Mouse (Mus musculus) regulatory T cell (primary cell): ENCODE data around the gene Top2a.

Source experiments
- in situ Hi-C: fragments of 300-600 bp; cut with MboI, MseI; formaldehyde crosslinking; loops from one replicate; pipeline ENCODE4 v1.15.1; 2025; ENCODE audit warnings: high pct_unique_total_duplicates

Top2a gene

GRCm38 (mm10) chr11:98990866-98991265, 33.1 kb downstream of the Top2a start:
- in situ Hi-C loops = no loop called here

DNA sequence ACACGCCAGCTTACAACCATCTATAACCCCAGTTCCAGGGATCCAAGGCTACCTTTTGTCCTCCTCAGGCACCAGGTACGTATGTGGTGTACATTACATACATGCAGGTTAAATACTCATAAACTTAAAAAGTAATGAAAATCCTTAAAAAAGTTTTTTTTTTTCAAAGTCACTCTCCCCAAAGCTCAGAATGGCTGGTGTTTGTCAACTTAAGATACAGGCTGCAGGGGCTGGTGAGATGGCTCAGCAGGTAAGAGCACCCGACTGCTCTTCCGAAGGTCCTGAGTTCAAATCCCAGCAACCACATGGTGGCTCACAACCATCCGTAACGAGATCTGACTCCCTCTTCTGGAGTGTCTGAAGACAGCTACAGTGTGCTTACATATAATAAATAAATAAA, 35.7 kb downstream of the Top2a start:
- in situ Hi-C loops = loop anchor here (10.0 kb wide), 1 partner anchor 1507 kb away; no protein-coding TSS in a partner anchor

DNA sequence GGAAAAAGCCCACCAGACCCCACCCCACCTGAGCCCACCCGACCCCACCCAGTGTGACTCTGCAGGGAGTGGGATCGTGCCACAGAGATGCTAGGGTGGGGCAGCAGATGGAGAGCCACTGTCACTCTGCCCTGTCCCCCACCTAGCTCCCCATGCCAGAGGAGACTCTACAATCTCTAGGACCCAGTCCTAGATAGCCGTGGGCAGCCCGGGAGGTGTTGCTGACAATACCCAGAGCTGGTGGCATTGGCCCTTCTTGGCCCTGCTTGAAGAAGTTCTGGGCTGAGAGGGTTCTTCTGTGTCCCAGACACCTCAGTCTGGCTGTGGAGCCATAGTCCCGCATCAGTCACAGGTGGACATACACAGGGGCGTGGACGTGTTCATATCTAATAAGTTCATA, 38.4 kb downstream of the Top2a start:
- in situ Hi-C loops = loop anchor here (10.0 kb wide), 1 partner anchor 1509 kb away; no protein-coding TSS in a partner anchor

DNA sequence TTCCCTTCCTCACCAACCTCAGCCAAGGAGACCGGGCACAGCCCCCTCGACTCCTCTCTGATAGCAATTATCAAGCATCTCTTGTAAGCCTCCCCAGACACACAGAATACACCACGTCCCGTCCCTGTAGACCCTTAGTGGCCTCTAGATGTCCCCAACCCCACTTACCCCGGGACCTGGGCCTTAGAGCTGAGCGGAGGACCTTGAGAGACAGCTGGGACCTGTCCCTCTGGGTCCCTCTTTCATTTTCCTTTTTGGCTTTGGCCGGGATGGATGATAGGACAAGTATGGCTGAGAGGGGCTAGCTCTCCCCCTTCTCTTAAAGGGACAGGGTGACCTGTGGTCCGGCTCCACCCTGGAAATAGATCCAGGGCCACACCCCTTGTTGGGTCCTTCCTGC, 40.4 kb downstream of the Top2a start:
- in situ Hi-C loops = loop anchor here (10.0 kb wide), 1 partner anchor 1511 kb away; no protein-coding TSS in a partner anchor

- in situ Hi-C loops = loop anchor here (10.0 kb wide), 1 partner anchor 1512 kb away; no protein-coding TSS in a partner anchor
These were observed 41.2 kb downstream of the Top2a start, which contains the start of gene Gjd3 for GRCm38 (mm10) chr11:98982773-98983133. TSS of gene Gjd3 (minus strand) at chr11:98983016.

- in situ Hi-C loops = loop anchor here (10.0 kb wide), 1 partner anchor 1513 kb away; no protein-coding TSS in a partner anchor
These were observed 41.8 kb downstream of the Top2a start for GRCm38 (mm10) chr11:98981997-98982772.

DNA sequence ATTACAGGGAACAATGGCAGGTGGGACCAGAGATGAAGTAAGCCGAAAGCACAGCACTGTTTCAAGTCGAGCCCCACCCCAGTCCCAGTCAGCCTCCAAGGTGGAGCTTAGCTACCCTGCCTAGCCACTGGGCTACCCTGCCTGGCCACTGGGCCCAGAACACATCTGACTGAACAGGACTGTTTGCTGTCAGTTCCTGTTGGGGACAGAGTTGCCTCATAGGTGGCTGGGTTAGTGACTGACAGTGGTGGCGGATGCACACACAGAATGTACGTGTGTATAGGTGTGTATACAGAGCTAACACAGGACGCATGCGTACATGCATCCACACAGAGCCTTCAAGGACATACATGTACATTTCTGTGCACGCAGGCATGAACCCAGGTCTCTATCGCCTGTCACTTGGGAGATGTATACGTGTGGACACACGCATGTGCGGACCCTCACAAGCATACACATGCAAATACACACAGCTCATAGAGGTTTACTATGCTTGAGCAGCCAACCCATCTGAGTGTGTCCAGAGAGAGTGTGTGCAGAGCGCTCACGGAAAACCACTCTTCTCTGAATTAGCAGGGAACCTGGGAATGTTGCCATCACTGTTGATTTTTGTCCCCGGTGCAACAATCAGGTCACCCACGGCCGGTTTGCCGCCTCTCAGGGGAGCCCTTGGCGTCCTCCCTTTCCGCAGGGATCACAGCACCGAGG, 42.5 kb downstream of the Top2a start:
- in situ Hi-C loops = loop anchor here (10.0 kb wide), 1 partner anchor 1513 kb away; no protein-coding TSS in a partner anchor

DNA sequence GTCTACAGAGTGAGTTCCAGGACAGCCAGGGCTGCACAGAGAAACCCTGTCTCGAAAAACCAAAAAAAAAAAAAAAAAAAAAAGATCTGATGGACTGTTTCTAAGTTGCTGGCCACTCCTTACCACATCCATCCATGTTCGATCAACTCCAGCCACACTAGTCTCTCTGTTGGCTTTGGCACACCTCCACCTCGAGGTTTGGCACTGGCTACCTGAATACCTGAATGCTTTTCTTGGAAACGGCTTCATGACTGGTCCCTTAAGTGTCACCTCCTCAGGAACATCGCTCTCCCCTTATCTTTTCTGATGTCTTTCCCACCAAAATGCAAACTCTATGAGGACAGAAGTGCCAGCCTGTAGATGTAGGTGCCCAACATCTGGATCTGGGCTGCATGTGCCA, 44.6 kb downstream of the Top2a start:
- in situ Hi-C loops = no loop called here

- in situ Hi-C loops = no loop called here
These were observed 45.4 kb downstream of the Top2a start for GRCm38 (mm10) chr11:98978526-98979148.

DNA sequence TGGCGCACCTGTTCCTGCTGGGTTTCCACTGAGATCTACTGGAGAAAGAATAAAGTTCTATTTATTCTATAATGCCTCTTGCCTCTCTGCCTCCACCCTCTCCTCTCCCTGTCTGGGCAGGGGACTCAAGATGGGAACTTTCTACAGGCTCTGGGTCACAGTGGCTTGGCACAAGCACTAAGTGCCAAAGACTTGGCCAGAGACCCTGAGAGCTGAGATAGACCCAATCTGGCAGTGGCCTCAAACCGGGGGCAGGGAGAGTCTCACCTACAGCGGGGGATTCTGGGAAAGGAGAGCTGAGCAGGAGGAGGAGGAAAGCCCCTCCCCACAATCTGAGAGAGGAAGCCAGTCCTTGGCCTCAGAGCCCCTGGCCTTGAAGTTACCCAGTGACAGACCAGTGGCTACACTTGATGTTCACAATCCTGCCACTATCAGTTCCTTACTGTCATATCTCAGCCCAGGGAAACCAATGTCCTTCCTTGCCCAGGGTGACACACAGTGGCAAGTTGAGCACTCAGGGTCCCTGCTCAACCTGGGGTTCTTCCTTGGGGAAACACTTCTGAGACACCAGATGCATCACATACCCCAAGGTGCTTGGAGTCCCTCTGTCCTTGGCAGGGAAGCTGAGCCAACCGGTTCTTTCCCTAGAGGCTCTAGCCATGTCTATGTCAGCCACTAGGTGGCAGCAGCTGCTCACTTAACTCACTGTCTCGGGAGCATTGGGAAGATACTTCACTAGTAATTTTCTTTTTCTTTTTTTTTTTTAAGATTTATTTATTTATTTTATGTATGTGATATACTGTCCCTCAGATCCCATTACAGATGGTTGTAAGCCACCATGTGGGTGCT, 48.9 kb downstream of the Top2a start:
- in situ Hi-C loops = loop anchor here (5.0 kb wide), 1 partner anchor 38 kb away; no protein-coding TSS in a partner anchor

DNA sequence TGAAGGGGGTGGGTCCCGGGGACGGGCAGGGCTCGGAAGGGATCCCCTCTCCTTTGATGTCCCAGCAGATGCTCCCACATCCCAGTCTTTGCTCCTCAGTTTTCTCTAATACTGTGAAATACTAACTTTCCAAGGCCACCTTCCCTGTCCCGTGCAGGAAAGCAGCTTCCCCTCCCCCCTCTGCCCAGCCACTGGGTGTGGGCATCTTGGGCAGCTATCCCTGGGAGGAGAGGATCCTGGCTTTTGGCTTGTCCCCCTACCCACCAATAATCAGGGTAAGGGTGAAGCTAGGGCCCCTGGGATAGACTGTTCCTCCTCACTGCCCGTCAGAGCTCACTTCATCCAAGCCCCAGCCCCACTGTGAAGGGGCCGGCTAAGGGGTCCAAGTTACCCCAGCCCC, 49.8 kb downstream of the Top2a start:
- in situ Hi-C loops = loop anchor here (5.0 kb wide), 1 partner anchor 37 kb away; no protein-coding TSS in a partner anchor

GRCm38 (mm10) chr11:98973584-98973983, 50.4 kb downstream of the Top2a start:
- in situ Hi-C loops = loop anchor here (5.0 kb wide), 1 partner anchor 36 kb away; no protein-coding TSS in a partner anchor

- in situ Hi-C loops = loop anchor here (5.0 kb wide), 1 partner anchor 36 kb away; no protein-coding TSS in a partner anchor
These were observed 51.1 kb downstream of the Top2a start for GRCm38 (mm10) chr11:98972801-98973360.

DNA sequence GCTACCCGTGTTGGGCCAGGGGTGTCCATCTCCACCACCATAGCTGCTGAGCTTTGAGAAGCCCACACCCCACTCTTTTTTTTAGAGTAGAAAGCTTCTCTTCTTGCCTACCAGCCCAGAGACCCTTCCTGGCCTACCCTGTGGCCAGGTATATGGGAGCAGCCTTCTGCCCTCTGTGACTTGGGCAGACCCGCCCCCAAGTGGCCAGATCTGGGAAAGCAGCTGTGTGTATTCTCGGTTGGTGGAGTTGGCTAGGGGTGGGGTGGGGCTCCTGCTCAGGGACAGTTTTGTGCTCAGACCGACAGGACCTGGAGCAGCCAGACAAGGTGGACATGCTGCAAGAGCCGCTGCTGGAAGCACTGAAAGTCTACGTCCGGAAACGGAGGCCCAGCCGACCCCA, 51.8 kb downstream of the Top2a start:
- in situ Hi-C loops = loop anchor here (5.0 kb wide), 1 partner anchor 35 kb away; no protein-coding TSS in a partner anchor

DNA sequence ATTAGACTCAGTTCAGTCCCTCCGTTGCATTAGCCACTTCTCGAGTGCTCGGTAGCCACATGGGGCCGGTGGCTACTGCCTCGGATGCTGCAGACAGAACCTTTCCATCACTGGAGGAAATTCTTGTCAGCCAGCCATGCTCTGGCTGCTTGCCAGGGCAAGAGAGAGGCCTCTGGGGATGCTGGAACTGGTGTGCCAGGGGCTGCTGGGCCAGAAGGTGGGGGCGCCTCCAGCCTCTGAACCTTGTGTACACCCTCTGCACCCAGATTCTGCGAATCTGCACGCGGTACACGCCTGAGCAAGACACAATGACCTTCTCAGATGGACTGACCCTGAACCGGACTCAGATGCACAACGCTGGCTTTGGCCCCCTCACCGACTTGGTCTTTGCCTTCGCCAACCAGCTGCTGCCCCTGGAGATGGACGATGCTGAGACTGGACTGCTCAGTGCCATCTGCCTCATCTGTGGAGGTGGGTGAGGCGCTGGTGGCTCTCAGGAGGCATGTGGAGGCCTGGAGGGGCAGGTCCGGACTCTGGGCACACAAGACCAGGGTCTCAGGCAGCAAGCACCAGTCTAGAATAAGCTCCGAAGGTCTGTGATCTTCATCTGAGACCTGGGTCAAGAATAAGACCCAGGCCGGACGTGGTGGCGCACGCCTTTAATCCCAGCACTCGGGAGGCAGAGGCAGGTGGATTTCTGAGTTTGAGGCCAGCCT, 52.5 kb downstream of the Top2a start:
- in situ Hi-C loops = loop anchor here (5.0 kb wide), 1 partner anchor 34 kb away; no protein-coding TSS in a partner anchor

DNA sequence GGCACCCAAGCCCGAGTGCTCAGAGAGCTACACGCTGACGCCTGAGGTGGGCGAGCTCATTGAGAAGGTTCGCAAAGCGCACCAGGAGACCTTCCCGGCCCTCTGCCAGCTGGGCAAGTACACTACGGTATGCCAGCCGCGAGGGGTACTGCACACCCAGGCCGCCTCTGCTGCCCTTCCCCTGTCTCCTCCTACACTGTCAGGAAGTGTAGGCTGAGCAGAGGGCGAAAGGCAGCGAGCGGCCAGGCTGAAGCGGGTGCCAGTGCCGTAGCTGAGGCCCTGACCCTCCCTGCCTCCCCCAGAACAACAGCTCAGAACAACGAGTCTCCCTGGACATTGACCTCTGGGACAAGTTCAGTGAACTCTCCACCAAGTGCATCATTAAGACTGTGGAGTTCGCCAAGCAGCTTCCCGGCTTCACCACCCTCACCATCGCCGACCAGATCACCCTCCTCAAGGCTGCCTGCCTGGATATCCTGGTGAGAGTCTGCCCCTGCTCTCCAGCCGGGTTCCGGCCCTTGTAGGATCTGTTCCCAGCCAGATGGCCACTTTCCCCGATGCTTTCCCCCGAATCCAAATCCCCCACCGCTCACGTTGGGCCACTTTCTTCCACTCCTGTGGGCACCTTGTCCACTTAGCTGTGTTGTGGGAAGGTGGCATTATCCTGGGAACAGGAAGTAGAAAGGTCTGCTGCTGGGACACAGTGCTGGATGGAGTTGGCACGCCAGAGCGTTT, 53.6 kb downstream of the Top2a start:
- in situ Hi-C loops = loop anchor here (5.0 kb wide), 1 partner anchor 33 kb away; no protein-coding TSS in a partner anchor

DNA sequence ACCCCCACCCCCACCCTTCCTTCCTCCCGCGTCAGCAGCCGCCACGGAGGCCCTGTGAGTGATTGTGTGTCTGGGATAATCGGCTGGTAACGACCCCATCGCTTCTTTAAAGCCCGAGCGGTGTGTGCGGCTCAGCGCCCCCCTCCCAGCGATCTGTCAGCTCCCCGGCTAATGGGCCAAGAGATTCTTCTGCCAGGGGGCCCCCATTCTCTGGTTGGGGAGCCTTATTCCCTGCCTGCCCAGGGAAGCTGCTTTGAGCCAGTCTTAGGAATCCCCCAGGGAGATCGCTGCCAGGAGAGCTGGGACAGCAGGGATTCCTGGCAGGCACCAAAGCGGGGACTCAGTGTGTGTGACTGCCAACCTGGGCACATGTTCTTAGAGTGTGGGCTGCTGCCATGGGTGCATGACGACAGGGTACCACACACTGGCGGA, 54.5 kb downstream of the Top2a start:
- in situ Hi-C loops = no loop called here

- in situ Hi-C loops = no loop called here
These were observed 55.1 kb downstream of the Top2a start for GRCm38 (mm10) chr11:98968716-98969495.
